Mouse (Mus musculus) myocyte (in vitro differentiated cells): Measurements from ENCODE around the gene Tjp1.

Experiments used
- E2F4 ChIP-seq: IDR thresholded peaks from one replicate; pipeline ENCODE4 v1.6.1; 2011; ENCODE audit warnings: mild to moderate bottlenecking, control low read depth, moderate library complexity; ENCODE audit not compliant: insufficient read depth
- MAX ChIP-seq: IDR thresholded peaks from one replicate; pipeline ENCODE4 v1.6.1; 2011; ENCODE audit warnings: low read depth, mild to moderate bottlenecking, control low read depth

DNA sequence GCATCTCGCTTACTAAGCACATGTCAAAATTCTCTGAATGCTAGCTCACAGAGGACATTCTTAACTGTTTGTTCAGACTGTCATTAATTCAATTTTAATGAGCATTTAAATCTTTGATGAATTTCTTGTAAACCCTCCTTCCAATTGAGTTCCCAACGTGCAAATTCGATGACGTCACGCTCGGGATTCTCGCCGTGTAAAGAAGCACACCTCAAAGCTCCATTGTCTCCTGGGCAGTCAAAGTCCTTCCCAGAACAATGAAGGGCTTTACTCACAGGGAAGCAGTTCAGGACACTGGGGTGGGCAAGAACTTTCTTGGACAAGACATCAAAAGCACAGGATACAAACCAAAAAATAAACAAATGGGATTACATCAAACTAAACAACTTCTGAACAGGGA lies 10.7 kb downstream of the Tjp1 start:
- no peak for TF ChIP-seq E2F4
- no peak for TF ChIP-seq MAX
